Mouse (Mus musculus) lung, postnatal 0 days (tissue): Measurements from ENCODE around the gene Crygn.

Experiments
- CTCF ChIP-seq: IDR thresholded peaks from 2 replicates; pipeline ENCODE4 v1.5.1; 2016; ENCODE audit warnings: antibody characterized with exemption, mild to moderate bottlenecking
- EP300 ChIP-seq: IDR thresholded peaks from 2 replicates; pipeline ENCODE4 v1.6.1; 2016; ENCODE audit warnings: antibody characterized with exemption, mild to moderate bottlenecking, control low read depth

DNA sequence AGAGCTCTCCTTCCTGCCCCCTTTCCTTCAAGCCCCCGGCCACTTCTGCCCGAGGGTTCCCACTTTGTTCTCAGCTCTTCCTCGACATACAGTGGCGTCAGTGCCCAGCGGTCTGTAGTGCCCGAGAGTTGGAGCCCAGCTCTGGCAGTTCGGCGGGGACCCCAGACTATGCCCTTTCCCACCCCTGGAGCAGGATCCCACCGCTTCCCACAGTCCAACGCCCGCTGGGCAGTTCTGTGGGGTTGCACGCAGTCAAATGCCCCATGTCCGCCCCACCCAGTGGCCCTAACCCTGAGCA is 21.0 kb upstream of the Crygn start:
- TF ChIP-seq EP300 (no peak), CTCF (no peak)
